Mouse (Mus musculus) cerebellum, postnatal 10 days (tissue): Measurements from ENCODE around the gene Incenp.
"Not testable (repeated sequence)": the region's sequence is repeated elsewhere in the genome, so short reads cannot be mapped to it uniquely, and the experiment has no call there.

Experiments
- DNase-seq, 2 experiments: peaks; one replicate each; pipeline ENCODE4 v3.0.0; 2021; ENCODE audit warnings: mixed read lengths in 2 of 2

Gene Incenp

DNA sequence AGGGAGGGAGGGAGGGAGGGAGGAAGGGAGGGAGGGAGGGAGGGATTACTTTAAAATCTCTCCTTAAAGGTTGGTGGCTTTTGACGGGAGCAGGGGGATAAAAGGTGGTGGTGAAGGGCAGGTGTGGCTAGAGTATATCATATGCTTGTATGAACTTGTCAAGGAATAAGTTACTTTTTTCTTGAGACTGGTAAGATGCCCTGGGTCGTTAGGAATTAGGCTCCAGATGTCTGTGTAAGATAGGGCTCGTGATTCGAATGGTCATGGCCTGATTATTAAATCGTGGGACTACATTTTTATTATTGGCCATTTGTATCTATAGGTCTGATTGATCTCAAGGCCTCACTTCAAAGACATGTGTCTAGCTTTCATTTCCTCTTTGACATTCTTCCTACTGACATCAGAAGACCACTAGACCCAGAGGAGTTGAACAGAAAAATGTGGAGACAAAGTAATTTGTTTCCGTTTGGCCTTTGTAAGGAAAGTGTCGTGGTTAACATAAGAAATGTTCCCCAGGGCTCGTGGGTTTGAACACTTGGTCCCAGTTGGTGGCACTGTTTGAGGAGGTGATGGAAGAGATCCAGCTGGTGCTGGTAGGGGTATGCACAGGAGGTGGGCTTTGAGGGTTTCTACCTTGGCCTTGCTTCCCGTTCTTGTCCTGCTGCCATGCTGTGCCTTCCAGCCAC, 19.0 kb upstream of the Incenp start:
- no peak for DNase-seq

DNA sequence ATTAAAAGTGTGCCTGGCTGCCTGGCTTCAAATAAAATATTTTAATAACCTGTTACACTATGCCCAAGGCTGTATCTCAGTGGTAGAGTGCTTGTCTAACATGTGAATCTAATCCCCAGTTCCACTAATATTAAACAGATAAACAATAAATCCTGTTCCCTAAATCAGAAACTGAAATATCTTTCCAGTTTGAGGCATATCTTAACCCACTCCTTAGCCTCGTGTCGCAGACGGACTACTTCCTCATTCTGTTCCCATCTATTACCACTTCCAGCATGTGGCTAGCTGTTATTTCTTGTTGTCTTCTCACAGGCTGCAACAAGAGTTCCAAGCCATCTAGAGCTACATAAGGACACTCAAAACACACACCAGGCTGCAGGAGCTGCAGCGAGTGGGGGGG, 18.4 kb upstream of the Incenp start:
- no peak for DNase-seq

DNA sequence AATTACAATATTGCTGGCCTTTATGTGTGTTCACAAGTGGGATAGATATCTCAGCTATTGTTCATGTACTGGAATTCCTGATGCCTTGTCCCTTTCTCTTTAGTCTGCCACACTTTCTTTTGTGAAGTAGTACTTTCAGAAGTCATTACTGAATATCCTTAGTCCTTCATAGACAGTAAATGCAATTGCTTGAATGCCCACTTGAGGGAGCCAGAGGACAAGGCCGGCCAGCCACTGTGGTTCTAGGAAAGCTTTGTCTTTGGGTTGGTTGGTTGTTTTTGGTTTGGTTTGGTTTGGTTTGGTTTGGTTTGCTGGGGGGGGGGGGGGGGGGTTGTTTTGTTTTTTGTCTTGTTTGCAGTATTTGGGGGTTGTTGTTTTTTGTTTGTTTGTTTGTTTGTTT, 16.6 kb upstream of the Incenp start:
- peak; percentile 88 to 91 for DNase-seq

DNA sequence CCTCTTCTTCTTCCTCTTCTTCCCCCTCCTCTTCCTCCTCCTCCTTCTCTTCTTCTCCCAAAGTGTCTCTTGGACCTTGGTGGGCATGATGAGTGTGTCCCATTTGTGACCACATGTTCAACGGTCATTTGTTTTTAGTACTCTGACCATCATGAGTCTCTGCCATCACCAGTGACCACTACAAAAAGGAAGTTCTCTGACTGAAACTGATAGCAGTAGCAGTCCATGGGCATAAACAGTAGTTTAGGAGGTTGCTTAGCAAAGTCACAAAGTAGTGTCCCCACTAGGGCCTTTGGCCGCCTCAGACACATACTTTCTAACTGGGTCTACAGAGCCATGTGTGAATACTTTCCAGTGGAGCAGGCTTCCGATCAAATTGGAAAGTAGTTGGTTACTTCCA, 15.0 kb upstream of the Incenp start:
- no peak for DNase-seq

DNA sequence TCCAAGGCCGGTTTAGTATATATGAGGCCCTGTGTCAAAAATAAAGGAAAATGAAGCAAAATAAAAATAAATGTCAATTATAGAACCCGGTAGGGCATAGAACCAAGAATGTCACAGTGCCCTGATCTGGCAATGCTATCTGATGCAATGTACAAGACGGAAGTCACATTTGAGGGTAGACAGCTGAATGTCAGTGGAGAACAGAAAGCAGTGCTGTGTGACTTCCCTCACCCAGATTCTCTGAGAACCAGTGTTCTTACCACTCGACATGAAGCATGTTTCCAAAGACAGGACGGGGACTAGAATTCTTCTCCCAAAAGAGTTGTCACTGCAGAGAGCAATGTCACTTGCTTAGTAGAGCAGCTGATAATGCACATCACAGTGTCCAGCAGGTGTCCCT, 14.4 kb upstream of the Incenp start:
- no peak for DNase-seq

DNA sequence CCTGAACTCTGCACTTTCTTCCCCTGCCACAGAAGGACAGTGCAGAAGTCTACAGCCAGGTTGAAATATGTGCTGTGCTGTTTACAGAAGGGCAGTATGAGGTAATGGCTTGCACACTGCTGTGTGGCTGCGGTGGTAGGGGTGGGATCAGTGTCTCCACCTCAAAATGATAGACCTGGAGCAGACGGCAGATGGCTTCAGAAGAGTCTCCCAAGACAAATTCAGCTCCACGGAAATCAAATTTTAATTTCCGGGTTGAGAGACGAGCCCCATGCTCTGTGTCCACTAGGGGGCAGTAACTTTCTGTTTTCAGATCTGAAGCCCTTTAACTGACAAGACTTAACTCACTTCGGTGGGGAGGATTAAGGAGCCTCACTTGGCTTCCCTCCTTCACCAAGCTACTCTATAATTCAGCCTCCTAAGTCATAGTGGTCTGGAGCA, 12.0 kb upstream of the Incenp start:
- DNase-seq, result peak; percentile 64 to 84

DNA sequence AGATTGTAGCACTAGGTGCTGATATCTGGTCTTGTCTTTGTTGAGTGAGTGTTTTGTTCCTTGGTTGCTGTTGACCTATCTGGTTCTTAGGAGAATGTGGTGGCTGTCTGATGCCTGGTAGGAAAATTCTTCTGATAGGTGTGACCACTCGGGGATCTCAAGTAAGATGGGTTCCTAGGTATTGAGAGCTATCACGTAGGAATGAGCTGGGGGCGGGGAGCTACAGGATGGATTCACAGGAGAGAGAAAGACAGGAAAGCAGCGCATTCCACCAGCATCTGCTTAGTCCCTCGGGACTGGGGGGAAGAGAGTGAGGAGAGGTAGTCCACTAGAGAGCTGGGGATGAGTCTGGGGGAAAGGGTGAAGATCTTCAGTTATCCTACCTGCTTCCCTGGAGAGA, 10.0 kb upstream of the Incenp start:
- no peak for DNase-seq

DNA sequence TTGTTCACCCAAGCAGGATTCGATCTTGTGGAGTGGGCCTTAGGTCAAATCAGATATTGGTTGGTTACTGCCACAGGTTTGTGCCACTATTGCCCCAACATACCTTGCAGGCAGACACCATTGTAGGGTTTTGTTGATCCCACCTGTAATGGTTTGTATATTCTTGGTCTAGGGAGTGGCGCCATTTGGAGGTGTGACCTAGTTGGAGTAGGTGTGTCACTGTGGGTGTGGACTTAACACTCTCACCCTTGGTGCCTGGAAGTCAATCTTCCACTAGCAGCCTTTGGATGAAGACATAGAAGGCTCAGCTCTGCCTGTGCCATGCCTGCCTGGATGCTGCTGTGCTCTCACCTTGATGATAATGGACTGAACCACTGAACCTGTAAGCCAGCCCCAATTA, 1.3 kb upstream of the Incenp start:
- not testable (repeated sequence) for DNase-seq

DNA sequence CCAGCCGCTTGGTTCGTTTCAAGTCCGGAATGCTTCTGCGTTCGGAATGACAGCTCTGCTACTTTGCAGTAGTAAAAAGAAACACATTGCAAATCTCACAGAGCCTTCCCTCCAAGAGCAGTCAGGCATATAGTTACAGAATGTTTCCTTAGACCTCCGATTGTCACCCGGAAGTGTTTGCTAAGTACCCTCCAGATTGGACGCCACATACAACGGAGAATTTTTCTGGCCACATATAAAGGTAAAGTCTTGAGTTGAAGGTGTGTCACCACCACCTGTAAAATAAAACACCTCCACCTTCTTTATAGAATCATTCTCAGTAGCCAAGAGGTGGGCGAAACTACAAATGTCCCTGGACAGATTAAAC, 412 bp upstream of the Incenp start:
- no peak for DNase-seq

DNA sequence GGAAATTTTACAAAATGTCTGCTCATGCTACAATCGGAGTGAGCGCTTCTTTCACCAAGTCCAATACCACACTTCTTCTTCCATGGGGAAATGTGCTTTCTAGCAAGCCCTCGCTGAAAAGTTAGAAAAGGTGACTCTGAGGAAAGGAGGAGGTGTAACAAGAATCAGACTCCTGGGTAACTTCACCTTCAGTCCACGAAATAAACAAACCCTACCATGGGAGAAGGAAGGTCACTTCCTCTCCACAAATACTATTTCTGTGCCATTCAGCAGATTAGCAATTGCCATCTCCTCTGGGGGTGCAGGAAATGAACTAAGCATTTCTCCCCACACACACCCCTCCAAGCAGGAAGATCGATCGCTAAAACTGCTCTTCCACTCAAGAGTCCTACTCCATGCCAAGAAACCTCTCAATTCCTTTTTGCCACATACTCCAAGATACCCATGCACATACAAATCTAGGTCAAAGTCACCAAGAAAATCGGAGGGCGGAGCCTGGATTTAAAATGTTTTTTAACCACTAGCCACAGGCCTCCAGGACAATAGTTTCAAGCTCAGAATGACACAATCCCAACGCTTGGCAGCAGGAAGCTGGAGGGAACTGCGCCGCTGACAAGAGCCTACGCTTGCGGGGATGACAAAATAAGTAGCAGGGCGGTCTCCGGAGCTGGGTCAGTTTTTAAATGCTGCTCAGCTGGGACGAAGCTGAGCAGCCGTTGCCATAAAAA, 848 bp downstream of the Incenp start:
- DNase-seq, result peak in 1 of 2 experiments; percentile 32

DNA sequence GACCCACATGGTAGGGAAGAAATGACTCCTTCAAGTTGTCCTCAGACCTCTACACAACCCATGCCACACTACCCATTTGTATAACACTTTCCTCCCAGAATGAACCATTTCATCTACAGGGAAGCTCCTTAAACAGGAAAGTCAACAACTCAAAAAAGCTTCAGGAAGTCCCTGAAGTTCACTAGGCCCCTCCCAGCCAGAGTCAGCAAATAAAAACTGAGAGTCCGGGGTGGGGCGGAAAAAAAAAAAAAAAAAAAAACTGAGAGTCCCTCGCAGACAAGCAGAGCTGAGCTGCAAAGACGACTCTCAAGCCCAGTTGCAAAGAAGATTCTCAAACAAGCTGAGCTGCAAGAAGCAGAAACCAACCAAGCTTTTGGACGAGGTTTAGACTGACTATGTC, 3.3 kb downstream of the Incenp start:
- no peak for DNase-seq

DNA sequence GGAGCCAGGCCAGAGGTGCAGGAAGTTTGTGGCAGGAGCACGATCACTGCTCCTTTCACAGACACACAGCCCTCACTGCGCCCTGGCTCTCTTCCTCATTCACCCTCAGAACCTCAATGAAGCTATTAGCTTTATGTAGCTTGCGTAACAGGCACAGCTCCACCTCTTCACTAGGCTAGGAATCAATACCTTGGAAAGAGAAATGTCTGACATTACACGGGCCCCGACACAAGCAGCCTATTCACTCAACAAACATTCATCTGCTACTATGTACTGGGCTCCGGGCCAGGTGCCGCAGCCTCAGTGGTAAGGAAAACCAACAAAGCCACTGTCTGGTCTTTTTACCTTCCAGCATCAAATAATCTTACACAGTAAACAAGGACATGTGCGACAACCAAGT, 12.6 kb downstream of the Incenp start:
- DNase-seq, result no peak

DNA sequence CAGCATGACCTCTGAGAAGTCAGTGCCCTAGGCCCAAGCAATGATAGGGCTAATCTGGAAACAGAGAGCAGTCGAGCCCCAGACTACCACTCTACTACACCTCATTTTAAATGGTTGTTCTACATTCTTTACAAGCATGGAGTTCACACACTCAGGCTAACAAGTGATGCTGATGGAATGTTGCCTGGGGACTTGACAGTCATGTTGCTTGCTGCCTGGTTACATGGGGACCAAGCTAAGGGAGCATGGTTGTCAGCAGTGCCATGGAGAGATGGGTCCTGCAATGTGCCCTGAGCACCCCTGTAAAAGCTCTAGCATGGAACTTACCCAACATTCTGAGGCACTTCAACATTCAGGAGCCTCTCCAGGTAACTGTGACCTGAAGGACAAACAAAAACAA, 13.0 kb downstream of the Incenp start:
- no peak for DNase-seq

DNA sequence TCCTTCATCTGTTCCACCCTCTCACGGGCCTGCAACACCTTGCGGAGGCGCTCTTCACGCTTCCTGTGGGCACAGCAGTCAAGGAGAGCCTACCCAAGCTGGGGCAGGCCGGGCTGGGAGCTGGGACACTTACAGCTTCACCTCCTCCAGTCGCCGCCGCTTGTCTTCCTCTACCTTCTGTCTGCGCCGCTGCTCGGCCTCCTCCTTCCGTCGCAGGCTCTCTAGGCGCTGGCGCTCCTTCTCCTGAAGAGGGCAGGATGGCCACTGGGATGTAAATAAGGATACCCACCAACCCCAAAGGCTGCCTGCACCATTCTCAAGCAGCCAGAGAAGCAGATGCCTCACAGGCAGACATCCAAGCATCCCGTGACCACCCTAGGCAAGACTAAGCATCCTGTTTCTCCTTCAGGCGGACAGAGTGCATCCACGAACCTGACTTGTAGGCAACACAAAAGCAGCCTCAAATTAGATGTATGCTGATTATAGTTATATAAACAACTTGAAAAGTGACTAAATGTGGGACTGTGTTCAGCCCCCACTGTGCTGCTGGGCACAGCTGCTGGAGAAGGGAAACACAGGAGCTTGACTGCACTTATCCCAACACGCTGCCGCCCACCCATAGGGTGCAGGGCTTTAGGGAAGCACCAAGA, 21.0 kb downstream of the Incenp start:
- DNase-seq, result no peak

DNA sequence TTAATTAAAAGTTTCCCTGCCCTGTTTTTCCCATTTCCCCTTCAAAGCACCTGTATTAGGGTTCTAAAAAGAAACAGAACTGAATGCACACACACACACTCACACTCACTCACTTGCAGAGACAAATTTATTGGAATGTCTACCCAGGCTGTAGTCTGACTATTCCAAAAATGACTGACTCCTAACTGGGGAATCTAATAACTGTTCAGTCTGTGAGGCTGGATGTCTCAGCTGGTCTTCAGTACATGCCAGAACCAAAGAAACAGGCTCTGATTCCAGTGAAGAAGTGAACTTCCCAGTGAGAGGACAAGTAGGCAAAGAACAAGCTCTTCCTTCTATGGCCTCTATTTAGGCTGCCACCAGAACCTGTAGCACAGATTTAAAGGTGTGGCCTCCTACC, 33.9 kb downstream of the Incenp start:
- DNase-seq, result no peak

DNA sequence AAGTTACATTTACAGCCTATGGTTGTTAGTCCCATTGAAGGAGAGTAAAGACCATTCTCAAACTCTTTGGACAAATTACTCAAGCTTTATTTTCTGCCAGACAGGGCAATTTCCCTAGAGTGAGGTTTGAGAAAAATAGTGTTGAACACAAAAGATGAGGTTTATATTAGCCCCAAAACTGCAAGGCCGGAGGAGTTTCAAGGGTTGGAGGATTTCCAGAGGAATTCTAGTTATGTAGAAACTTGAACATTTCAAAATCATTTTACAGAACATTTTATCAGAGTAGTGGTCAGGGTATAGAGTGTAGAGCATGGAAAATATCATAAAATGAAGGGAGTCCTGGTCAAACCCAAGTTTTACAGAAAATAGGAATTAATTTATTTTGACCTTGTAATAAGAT, 34.5 kb downstream of the Incenp start:
- no peak for DNase-seq

DNA sequence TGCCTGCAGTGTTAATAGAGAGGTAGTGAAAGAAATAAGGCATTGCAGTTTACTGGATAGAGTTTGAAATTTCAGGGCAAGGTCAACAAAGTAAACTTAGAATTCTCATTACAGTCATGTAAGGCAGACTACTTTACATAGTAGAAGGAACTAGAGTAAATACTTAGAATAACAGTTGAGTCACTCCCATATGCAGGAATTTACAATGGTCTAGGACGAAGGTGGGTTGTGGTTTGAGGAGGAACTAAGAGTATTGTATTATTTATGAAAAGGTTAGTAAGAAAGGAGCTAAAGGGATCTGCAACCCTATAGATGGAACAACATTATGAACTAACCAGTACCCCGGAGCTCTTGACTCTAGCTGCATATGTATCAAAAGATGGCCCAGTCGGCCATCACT, 38.5 kb downstream of the Incenp start:
- not testable (repeated sequence) for DNase-seq

DNA sequence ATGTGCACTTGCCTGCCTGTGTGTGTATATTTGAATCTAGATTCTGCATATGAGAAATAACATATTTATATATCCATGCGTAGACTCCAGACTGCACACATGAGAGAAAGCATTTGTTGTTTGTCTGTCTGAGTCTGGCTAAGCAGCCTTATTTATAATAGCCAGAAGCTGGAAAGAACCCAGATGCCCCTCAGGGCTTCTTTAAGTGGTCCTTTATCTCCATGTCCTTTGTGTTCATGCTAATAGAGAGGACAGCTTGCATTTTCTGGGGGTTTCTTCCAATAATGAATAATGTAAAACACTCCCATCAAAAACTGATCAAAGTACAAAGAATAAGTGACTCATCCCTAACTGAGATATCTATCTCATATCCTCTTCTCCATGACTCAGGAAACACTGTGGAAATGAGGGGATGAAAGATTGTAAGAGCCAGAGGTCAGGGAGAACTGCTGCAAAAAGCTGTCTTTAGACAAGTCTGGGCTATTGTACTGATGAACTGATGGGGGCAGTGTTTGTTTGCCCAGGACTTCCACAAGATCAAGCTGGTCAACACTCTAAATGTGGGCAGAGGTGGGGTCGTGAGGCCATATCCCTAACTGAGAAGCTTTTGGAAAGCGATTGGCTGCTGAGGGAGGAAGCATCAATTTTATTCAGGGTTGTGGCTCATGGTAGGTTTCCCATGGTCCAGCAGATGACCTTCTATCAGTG, 49.8 kb downstream of the Incenp start:
- DNase-seq, result not testable (repeated sequence)

DNA sequence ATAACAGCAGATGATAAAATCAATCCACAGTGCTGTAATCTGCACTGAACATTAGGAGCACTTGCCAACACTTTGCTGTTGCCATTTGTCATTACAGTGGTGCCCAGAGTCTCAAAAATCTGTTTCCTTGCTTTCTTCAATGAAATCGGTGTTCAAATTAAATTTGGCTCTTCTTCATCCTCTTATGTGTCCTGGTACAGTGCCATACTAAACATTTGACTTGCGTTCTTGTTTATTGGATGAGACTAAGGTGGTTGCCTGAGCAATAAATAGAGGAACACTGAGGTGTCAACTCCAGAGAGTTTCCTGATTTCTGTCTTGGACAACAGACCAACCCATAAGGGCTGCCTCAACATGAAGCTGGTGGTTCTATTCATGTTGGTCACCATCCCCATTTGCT, 52.1 kb downstream of the Incenp start, which contains the start of gene Scgb2a2:
TSS of gene Scgb2a2 (plus strand) at position 301 of the 400 bp plus-strand sequence.
- DNase-seq, result no peak

DNA sequence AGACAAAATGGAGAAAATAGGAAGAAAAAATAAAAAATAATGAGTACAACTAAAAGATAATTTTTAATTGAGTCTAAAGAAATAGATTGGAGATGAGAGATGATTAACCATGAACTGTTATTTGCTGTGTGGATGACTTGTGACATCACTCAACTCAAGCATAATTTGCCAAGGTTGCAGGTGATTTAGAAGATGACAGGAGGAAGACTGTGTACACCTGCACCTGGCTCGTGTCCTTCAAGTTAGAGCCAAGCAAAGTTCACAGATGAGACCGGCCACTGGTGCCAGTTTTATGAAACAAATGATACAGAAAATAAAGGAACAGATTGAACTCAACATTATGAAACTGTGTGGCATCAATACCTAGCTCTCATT, 62.0 kb downstream of the Incenp start:
- DNase-seq, result no peak

DNA sequence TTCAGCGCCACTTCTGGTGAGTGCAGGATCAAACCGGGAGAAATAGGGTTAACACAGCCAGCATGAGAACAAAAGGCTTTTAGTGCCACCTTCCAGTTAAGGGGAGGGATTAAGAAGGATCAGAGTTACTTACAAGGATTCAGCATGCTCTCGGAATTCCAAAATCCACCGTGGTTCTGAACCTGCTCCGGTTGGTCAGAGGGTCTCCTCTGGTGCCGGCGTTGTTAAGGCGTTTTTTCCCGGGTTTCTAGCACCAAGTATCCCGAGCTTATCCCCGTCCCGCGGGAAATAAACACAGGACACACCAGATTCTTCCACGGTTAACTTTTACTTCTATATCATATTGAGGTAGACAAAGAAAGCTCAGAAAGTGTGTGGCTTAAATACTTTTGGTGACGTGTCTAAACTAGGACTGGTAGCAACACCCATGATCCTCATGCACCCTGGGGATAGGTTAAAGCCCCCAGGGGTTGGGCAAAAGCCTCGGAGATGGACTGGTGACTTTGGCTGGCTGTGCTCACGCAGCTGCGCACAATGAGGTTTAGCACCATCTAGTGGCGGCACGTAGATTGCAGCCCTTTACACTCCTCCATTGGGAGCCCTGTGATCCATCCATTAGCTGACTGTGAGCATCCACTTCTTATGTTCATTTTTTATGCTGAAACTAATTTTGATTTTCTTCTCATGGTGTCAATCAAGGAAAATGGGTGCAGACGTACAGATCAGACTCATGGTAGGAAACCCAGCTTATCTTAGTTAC, 62.6 kb downstream of the Incenp start:
- DNase-seq, result peak; percentile 71 to 73
